Mouse (Mus musculus) kidney, postnatal 0 days (tissue): ENCODE measurements at regions not wholly inside any gene's neighbourhood (a gene's known extent, or its start where the extent isn't known, plus 50 kb on each side); places are given as distances from the start of the nearest gene placed in this dataset.
"Not testable (repeated sequence)": the region's sequence is repeated elsewhere in the genome, so short reads cannot be mapped to it uniquely, and the experiment has no call there.

Experiments used
- ATAC-seq: fragments of 200-750 bp; cut with Nextera tagmentation; replicated peaks from 2 replicates; pipeline ENCODE4 v1.8.0; 2017; ENCODE audit warnings: low read depth, moderate number of reproducible peaks, moderate TSS enrichment, moderate library complexity; ENCODE audit not compliant: low FRiP score
- DNase-seq: peaks from one replicate; pipeline ENCODE4 v3.0.0-alpha.2; 2016; ENCODE audit warnings: low spot score
- H3K27ac ChIP-seq: fragments of 300-500 bp; sonication (generic); 2 replicates; pipeline ENCODE4 v1.5.1; 2014; ENCODE audit warnings: mild to moderate bottlenecking
- H3K27me3 ChIP-seq: fragments of 300-500 bp; sonication (generic); 2 replicates; pipeline ENCODE4 v1.6.1; 2014; ENCODE audit warnings: low read length, mixed read lengths; ENCODE audit not compliant: insufficient read depth
- H3K36me3 ChIP-seq: fragments of 300-500 bp; sonication (generic); 2 replicates; pipeline ENCODE4 v1.6.1; 2014; ENCODE audit warnings: low read length, mixed read lengths; ENCODE audit not compliant: insufficient read depth
- H3K4me1 ChIP-seq: fragments of 300-500 bp; sonication (generic); replicated peaks from 2 replicates; pipeline ENCODE4 v1.6.1; 2014; ENCODE audit warnings: antibody characterized with exemption, low read length, mixed read lengths; ENCODE audit not compliant: insufficient read depth
- H3K4me2 ChIP-seq: fragments of 300-500 bp; sonication (generic); 2 replicates; pipeline ENCODE4 v1.6.1; 2014; ENCODE audit warnings: mild to moderate bottlenecking, low read length, moderate library complexity, mixed read lengths
- H3K4me3 ChIP-seq: fragments of 300-500 bp; sonication (generic); replicated peaks from 2 replicates; pipeline ENCODE4 v1.5.1; 2014; ENCODE audit warnings: low read depth, low read length
- H3K9ac ChIP-seq: fragments of 300-500 bp; sonication (generic); 2 replicates; pipeline ENCODE4 v1.6.1; 2014; ENCODE audit warnings: low read depth, low read length
- H3K9me3 ChIP-seq: fragments of 300-500 bp; sonication (generic); replicated peaks from 2 replicates; pipeline ENCODE4 v1.6.1; 2016; ENCODE audit warnings: low read length, inconsistent platforms, mixed read lengths
- CTCF ChIP-seq: IDR thresholded peaks from 2 replicates; pipeline ENCODE4 v1.5.1; 2016; ENCODE audit warnings: antibody characterized with exemption, low read depth, mild to moderate bottlenecking, moderate library complexity
- WGBS: fragments of 180-500 bp; shearing (Covaris S2); extraction: QIAGEN DNeasy Blood & Tissue Kit; methylation state at CpG from one replicate; pipeline ENCODE4 v1.1.7; 2014; 5-methylcytosine and 5-hydroxymethylcytosine counted together

- DNase-seq = peak; percentile 52
- Histone ChIP-seq H3K36me3 (no peaks in the 10 kb centered on the region), H3K9ac (no peak overlapping the region), H3K4me2 (no peak overlapping the region), H3K4me3 (no peak overlapping the region), H3K4me1 (no peaks in the 10 kb centered on the region), H3K9me3 (no peaks in the 10 kb centered on the region), H3K27me3 (no peaks in the 10 kb centered on the region), H3K27ac (no peak overlapping the region)
- ATAC-seq = no peak
- TF ChIP-seq CTCF = peak; percentile 55
- WGBS = 55% methylated on average over 5 of the region's 5 CpGs
These were observed 77.4 kb downstream of the Tfpi2 start for GRCm38 (mm10) chr6:3911284-3911683.

GRCm38 (mm10) chr6:3904704-3905103 lies 84.0 kb downstream of the Tfpi2 start:
- no peaks in the 10 kb centered on the region for H3K27me3 ChIP-seq
- WGBS = 92% methylated on average over 10 of the region's 10 CpGs
- no peak for TF ChIP-seq CTCF
- no peak for DNase-seq
- ATAC-seq = no peak
- H3K27ac ChIP-seq = no peak overlapping the region
- no peaks in the 10 kb centered on the region for H3K4me1 ChIP-seq
- H3K9ac ChIP-seq = no peak overlapping the region
- H3K4me2 ChIP-seq = no peak overlapping the region
- H3K4me3 ChIP-seq = no peak overlapping the region
- H3K9me3 ChIP-seq = no peaks in the 10 kb centered on the region
- H3K36me3 ChIP-seq = no peaks in the 10 kb centered on the region

DNA sequence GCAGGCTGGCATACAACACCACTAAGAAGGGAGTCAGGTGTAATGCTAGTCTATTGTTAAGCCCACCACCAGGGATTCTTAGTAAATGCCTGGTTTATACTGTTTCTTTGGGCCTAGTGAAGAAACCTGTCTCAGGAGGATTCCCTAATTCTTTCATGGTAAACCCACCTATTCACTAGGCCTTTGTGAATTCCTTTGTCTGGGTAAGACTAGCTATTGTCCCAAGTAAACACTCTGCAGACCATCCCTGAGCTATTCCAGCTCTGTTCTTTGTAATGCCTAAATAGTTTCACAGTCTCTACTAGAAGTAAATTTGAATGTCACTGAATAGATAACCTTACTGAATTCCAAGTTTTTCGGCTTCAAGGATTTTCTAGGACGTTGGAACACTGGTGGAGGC lies 111.3 kb upstream of the Calcr start:
- H3K4me2 ChIP-seq, H3K36me3 ChIP-seq, H3K27me3 ChIP-seq, H3K27ac ChIP-seq, H3K4me3 ChIP-seq, DNase-seq, H3K4me1 ChIP-seq, H3K9me3 ChIP-seq, H3K9ac ChIP-seq, ATAC-seq: not testable (repeated sequence)
- 76% methylated on average over 2 of the region's 2 CpGs for WGBS

DNA sequence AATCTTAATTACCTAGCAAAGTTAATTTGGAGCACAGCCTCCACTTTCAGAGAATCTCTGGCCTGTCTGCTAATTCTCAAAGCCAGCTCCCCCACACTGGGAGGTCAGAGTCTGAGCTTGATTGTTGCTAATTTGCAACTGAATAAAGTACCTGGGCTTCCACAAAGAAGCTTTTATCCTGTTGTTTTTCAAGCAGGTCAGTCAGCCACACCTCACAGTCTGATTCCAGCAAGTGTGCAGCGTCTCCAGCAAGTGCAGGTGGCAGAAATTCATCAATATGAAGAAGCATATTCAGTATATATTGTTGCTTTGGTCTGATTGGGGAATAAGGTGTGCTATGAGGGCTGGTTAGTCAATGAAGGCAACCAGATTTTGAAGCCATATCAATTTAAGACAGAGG lies 110.3 kb upstream of the Calcr start:
- not testable (repeated sequence) for DNase-seq, H3K4me3 ChIP-seq, H3K4me1 ChIP-seq, H3K9ac ChIP-seq, H3K9me3 ChIP-seq, ATAC-seq, H3K27ac ChIP-seq, H3K27me3 ChIP-seq, H3K4me2 ChIP-seq, H3K36me3 ChIP-seq
- WGBS = 39% methylated on average over 1 of the region's 1 CpGs

DNA sequence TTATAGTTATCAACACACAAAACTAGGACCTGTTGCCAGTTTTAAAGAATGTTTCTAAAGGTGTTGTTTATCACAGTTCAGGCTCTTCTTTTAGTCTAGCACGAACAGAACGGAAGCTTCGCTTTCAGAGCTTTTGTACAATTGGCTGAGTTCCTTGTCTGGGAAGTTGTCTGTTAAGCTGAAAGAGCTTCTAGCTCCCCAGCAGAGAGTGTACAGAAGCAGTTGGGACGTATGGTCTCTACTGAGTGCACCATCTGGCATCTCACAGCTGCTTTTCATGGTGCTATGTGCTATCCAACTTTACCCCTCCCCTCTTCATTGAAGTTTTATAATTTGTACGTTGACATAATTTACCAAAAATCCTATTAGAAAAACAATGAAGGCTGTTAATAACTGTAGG lies 96.5 kb upstream of the Calcr start:
- ATAC-seq = no peak
- WGBS = 87% methylated on average over 5 of the region's 5 CpGs

GRCm38 (mm10) chr6:3860587-3860975 lies 96.1 kb upstream of the Calcr start:
- Histone ChIP-seq H3K4me3 (no peak overlapping the region), H3K36me3 (no peaks in the 10 kb centered on the region), H3K9ac (no peak overlapping the region), H3K4me2 (no peak overlapping the region), H3K9me3 (no peaks in the 10 kb centered on the region), H3K27me3 (no peaks in the 10 kb centered on the region), H3K27ac (no peak overlapping the region), H3K4me1 (no peaks in the 10 kb centered on the region)
- TF ChIP-seq CTCF = no peak
- 91% methylated on average over 1 of the region's 1 CpGs for WGBS
- ATAC-seq (no peak), DNase-seq (no peak)

More for the DNA sequence above, 96.5 kb upstream of the Calcr start:
- no peak overlapping the region for H3K9ac ChIP-seq
- no peaks in the 10 kb centered on the region for H3K36me3 ChIP-seq
- H3K4me2 ChIP-seq = no peak overlapping the region
- no peak for TF ChIP-seq CTCF
- H3K4me3 ChIP-seq = no peak overlapping the region
- no peak for DNase-seq
- no peaks in the 10 kb centered on the region for H3K4me1 ChIP-seq
- H3K27ac ChIP-seq = no peak overlapping the region
- no peaks in the 10 kb centered on the region for H3K27me3 ChIP-seq
- H3K9me3 ChIP-seq = no peaks in the 10 kb centered on the region

DNA sequence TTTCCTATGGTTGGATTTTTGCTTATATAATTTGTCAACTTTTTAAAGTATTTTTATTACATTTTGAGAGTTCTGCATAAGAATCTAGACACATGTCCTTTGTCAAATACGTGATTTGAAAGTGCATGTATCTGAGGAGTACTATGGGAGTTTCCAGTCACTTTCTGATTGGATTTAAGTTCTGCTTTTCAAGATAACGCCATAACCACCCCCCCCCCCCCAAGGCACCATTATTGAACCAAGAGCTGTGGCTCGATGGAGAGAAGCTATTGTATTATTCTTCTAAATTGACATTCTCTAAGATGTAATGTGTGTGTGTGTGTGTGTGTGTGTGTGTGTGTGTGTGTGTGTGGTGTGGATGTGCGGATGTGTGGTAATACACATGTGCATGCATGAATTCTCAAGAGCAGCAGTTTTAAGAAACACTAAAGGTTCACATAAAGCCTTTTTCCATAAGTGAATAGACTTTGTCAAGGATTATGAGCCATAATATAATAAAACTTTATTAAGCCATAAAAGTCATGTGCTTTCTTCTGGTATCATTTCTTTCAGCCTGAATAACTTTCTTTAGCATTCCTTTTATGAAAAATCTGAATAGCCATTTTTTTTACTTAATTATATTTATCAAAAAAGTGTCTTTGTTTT lies 95.5 kb upstream of the Calcr start:
- H3K9ac ChIP-seq = no peak overlapping the region
- no peaks in the 10 kb centered on the region for H3K27me3 ChIP-seq
- 94% methylated on average over 4 of the region's 4 CpGs for WGBS
- no peaks in the 10 kb centered on the region for H3K9me3 ChIP-seq
- H3K4me3 ChIP-seq = no peak overlapping the region
- ATAC-seq (no peak), DNase-seq (no peak)
- no peak overlapping the region for H3K4me2 ChIP-seq
- no peak for TF ChIP-seq CTCF
- H3K4me1 ChIP-seq = no peaks in the 10 kb centered on the region
- H3K36me3 ChIP-seq = no peaks in the 10 kb centered on the region
- no peak overlapping the region for H3K27ac ChIP-seq
